Mouse (Mus musculus): ENCODE results near the gene Casr.

The Casr gene

DNA sequence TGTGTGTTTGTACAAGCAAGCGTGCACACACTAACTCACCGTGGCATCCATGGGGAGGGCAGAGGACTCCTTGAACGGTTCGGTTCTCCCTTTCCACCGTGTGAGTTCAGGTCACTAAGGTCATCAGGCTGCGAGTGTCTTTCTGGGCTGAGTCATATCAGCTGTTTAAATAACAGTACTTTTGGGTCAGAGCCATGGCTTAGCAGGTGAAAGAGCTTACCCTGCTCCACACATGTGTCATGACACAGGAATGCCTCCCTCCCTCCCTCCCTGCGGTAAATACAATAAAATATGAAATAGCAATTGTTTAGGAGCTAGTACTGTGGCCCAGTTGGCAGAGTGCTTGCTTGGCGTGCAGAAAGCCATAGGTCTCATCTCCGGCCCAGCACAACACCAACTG, 92.6 kb downstream of the Casr start:
- in situ Hi-C loops (cut with MboI; ENCODE audit: low pct_unique_long_range_greater_than_20kb in 1 of 2, low sequenced_read_pairs in 2 of 2, unreplicated experiment in 1 of 2): loop anchor here in 1 of 2 experiments (25.0 kb wide), 1 partner anchor 343 kb away; no protein-coding TSS in a partner anchor

DNA sequence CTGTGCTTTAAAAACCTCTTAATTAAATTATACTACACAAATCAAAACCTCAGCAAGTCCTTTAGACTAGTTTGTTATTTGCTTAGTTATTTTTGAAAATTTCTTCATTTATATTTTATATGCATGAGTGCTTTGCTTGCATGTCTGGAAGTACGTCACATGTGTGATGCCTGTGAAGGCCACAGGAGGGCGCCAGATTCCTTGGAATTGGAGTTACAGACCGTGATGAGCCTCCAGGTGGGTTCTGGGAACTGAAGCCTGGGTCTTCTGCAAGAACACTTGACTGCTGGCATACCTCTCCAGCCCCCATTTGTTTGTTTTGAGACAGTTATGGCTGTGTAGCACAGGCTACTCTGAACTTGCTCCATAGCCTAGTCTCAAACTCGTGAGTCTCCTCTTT, 93.1 kb downstream of the Casr start:
- in situ Hi-C loops (cut with MboI; ENCODE audit: low pct_unique_long_range_greater_than_20kb in 1 of 2, low sequenced_read_pairs in 2 of 2, unreplicated experiment in 1 of 2): loop anchor here in 1 of 2 experiments (25.0 kb wide), 1 partner anchor 343 kb away; no protein-coding TSS in a partner anchor

- in situ Hi-C loops (cut with MboI; ENCODE audit: low pct_unique_long_range_greater_than_20kb in 1 of 2, low sequenced_read_pairs in 2 of 2, unreplicated experiment in 1 of 2): loop anchor here in 1 of 2 experiments (25.0 kb wide), 1 partner anchor 344 kb away; no protein-coding TSS in a partner anchor
Observed at GRCm38 (mm10) chr16:36467936-36468335, 94.0 kb downstream of the Casr start.

GRCm38 (mm10) chr16:36465436-36465835, 96.5 kb downstream of the Casr start:
- in situ Hi-C loops (cut with MboI; ENCODE audit: low pct_unique_long_range_greater_than_20kb in 1 of 2, low sequenced_read_pairs in 2 of 2, unreplicated experiment in 1 of 2): loop anchor here in 1 of 2 experiments (25.0 kb wide), 1 partner anchor 347 kb away; no protein-coding TSS in a partner anchor

GRCm38 (mm10) chr16:36464076-36464475, 97.9 kb downstream of the Casr start:
- in situ Hi-C loops (cut with MboI; ENCODE audit: low pct_unique_long_range_greater_than_20kb in 1 of 2, low sequenced_read_pairs in 2 of 2, unreplicated experiment in 1 of 2): loop anchor here in 1 of 2 experiments (25.0 kb wide), 1 partner anchor 348 kb away; no protein-coding TSS in a partner anchor

- in situ Hi-C loops (cut with MboI; ENCODE audit: low pct_unique_long_range_greater_than_20kb in 1 of 2, low sequenced_read_pairs in 2 of 2, unreplicated experiment in 1 of 2): loop anchor here in 1 of 2 experiments (25.0 kb wide), 1 partner anchor 352 kb away; no protein-coding TSS in a partner anchor
Observed at GRCm38 (mm10) chr16:36460426-36460825, 101.5 kb downstream of the Casr start.

GRCm38 (mm10) chr16:36455342-36455802, 106.6 kb downstream of the Casr start, which contains the start of gene Stfa3:
Stfa3 (minus strand) TSS chr16:36455392.
- in situ Hi-C loops (cut with MboI; ENCODE audit: low pct_unique_long_range_greater_than_20kb in 1 of 2, low sequenced_read_pairs in 2 of 2, unreplicated experiment in 1 of 2): loop anchor here in 1 of 2 experiments (25.0 kb wide), 1 partner anchor 357 kb away; no protein-coding TSS in a partner anchor

Data from mouse embryonic stem cell (cell line).